Mouse (Mus musculus) kidney, adult 9 months (tissue): ENCODE results near the gene Psmb3.
"Not testable (repeated sequence)": the region's sequence is repeated elsewhere in the genome, so short reads cannot be mapped to it uniquely, and the experiment has no call there.

Source experiments
- DNase-seq: peaks from one replicate; pipeline ENCODE4 v3.0.0; 2022

The Psmb3 gene

DNA sequence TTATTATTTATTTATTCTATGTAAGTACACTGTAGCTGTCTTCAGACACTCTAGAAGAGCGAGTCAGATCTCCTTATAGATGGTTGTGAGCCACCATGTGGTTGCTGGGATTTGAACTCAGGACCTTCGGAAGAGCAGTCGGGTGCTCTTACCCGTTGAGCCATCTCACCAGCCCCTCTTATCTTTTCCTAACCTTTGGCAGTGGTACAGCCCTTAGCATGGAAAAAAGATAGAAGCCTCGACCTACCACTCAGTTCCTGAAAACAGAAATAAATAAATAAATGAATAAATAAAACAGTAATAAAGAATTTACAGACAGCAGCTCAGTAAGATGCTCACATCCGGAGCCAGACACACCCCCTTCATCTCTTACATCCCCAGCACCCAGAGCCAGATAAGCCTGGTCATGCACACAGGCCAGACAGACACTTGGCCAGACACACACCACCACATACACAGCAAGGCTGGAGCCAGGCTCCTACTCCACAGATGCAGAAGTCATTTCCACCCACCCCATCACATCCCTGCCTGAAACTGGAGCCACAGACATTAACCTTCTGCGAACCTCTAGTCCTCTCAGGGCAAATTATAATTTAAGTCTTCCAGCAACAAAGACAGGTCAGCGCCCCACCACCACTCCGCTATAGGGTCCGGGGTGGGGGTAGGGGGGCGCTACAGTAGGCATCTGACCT lies 5.9 kb upstream of the Psmb3 start:
- DNase-seq = no peak

DNA sequence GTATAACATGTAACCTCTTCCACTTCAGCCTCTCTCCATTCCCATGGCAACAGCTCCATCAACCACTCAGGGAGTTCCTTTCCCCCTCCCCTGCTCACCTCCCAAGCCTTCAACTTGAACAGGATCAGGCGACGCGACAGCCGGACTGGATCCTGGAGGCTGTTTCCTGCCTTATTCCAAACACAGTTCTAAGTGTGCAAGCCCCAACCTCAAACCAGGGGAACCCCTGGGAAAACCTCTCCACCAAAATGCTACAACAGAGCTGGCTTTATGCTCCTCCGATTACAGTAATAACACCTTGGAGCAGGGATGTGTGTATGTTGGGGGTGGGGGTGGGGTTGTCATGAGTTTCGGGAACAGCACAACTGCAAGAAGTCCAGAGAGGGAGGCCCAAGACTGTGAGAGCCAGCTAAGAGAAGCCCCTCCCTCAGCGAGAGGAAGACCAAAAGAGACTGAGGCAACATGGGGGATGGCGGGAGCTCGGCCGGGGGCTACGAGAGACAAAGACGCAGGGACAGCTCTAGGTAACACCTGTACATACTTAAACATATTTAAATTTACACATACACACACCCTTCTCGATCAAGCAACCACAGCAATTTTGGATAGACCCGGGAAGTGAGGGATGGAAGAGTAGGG lies 5.2 kb upstream of the Psmb3 start:
- DNase-seq = peak; percentile 28

DNA sequence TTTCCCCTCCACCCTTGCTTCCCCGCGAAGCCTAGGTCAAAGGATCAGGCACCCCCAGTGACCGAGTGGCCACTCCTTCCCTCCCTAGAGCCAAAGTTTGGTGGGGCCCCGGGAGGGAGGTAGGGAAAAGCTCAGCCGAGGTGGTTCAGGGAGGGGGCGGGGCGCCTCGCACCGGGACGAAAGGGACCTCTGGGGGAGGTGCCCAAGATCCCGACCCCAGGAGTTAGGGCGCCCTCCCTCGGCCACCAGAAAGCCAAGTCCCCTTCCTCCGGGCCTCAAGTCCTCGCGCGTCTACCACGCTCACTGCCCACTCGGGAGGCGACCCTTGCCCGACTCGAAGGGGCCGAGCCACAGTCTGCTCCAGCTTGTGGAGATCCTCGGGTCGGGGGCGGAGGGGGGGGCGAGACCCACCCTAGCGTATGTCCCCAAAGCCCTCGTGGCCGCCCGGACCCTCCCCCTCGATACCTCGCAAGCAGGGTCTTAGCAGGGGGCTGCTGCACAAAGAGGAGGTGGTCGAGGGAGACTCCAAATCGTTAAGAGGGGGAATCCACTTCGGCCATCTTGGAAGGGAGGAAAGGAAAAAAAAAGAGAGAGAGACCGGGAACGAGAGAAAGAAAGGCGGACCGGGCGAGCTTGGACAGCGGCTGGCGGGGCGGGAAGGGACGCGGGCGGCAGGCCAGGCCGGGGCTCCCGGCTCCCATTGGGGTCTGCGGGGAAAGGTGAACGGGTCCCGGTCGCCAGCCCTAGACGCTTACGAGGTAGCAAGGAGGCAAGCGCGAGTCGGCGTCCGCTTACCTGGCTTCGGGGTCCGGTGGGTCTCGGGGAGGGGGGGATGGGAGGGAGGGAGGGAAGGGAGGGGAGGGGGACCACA lies 4.2 kb upstream of the Psmb3 start:
- DNase-seq = peak; percentile 74

DNA sequence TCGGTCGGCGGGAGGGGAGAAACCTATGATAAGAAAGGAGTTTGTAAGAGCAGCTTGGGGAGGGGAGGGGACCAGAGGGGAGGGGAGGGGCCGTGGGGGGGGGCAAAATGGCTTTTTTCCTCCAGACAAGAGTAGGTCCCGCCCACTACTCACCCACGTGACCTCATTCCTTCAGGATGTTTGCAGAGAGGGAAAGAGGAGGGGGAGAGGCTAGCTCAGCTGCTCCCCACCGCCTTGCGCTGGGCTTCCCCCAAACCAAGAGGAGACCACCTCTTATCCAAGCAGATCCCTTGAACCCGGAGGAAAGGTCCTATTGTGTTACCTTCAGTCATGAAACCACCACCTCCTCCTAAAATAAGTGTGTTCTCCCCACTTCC lies 3.6 kb upstream of the Psmb3 start:
- DNase-seq = peak; percentile 94

DNA sequence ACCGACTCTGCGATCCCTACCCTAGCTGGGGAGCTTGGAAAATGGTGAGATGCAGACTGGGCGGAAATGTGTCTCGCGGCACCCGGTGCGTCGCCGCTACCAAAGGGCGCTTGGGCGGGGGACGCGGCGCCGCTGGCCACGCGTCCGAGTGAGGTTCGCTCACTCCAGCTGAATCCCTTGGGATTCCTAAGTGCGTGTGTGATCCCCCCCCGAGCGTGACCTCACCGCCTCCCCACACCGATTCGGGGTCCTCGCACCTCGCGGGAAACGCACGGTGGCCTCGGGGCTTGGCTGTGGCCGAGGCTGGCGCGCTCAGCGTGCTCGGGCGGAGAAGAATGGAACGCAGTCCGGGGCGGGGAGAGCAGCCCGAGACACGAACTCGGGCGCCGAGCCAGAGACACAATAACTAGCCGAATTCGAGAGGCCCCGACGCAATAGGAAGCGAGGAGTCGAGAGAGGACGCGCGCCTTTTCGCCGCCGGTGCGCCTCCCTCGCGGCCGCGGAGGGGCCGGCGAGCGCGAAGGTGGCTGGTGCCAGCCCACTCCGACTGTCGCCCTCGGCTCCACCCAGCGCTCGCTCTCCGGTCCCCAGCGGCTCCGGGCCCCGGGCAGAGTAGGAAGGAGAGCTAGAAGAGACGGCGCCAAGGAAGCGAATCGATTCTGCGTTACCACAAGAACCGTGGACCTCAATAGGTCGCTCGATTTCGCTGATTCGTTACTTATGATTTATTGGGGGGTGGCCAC lies 3.0 kb upstream of the Psmb3 start, which contains the start of gene Pcgf2:
Gene Pcgf2 (minus strand): TSS at position 495 of the 743 bp plus-strand sequence.
- DNase-seq = peak; percentile 76

DNA sequence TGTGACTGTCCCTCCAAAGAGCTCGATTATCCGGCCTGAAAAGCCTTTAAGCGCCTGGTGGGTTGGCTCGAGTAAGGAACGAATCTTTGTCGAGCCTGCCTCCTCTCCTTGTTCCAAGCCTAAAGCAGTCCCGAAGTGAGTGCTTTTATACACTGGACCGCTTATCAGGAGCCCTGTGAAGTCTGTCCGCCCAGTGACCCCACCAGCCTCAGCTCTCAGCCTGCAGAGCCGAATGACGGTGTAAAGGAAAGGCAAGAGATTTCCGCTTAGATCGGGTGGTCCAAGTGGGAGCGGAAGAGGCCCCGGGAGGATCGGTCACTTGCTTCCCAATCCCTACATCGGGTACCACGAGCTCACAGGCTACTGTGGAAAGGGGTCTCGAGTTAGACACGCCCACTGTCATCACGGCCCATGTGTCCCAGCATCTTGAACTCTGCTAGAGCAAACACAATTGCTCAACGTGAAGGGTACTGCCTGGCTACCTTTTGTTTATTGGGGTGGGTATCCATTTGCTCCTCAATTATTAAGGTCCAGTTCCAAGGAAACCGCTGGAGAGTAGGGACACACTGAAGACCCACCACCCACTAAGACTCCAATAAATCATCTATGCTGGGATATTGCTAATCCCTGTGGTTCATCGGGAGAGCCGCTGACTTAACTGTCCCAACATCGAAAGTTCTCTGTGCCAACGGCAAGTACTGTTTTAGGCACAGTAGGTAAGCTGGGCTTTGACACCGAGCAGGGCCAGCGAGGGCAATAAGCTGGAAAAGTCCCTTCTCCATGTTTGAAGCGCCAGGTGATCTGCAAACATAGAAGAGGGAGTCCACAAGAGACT lies 2.2 kb upstream of the Psmb3 start:
- peak; percentile 49 for DNase-seq

DNA sequence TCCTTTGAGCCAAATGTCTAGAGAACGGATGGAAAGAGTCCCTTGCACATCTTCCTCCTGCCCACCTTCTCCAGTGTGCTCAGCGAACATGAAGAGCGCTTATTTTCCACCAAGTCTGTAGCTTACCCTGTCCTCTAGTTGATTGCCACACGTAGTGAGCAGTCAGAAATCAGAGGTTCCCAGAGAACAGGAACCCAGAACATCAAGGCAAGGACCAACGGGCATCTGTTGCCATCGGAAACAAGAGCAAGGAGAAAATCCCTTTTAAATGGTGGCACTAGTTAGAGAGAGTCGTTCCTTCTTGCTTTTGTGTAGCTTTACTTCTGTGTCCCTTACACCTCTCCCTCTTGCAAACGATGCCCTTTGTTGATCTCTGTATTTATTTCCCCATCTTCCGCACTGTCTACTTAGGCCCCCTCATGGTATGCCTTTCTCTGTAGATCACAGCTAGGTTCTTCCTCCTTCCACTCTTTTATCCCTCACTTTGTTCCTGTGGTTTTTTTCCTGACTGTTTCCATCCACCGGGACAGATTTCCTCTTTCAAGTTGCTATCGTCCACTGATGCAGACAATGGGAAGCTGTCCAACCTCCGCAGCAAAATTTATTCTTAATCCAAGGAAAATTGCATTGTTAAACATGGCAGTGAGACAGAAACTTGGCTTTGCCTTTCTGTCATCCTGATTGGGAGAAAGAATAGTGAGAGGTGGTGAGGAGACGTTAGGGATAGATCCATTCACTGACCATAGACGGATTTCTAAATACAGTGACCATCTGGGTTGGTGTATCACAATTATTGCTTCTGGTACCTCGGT lies 1.4 kb upstream of the Psmb3 start:
- DNase-seq = peak; percentile 42

DNA sequence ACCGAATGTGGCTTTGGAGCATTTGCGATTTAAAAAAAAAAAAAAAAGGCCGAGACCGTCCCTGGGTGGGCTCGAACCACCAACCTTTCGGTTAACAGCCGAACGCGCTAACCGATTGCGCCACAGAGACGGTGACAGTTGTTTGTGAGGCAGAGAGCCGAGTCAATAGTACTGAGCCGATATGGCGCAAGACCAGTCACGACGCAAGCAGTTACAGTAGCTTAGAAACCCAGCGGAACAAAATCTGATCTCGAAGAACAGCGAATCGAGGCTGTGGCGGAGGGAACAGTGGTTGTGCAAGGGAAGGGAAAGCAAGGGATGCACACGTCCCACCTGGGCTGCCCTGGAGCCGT lies 830 bp upstream of the Psmb3 start:
- peak; percentile 89 for DNase-seq

DNA sequence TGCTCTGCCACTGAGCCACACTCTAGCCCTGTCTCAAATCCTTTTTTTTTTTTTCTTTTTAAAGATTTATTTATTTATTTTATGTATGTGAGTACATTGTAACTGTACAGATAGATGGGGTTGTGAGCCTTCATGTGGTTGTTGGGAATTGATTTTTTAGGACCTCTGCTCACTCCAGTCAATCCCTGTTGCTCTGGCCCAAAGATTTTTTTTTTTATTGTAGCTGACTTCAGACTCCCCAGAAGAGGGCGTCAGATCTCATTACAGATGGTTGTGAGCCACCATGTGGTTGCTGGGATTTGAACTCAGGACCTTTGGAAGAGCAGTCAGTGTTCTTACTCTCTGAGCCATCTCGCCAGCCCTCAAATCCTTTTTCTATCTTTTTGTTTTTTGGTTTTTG lies 6.9 kb downstream of the Psmb3 start:
- not testable (repeated sequence) for DNase-seq

DNA sequence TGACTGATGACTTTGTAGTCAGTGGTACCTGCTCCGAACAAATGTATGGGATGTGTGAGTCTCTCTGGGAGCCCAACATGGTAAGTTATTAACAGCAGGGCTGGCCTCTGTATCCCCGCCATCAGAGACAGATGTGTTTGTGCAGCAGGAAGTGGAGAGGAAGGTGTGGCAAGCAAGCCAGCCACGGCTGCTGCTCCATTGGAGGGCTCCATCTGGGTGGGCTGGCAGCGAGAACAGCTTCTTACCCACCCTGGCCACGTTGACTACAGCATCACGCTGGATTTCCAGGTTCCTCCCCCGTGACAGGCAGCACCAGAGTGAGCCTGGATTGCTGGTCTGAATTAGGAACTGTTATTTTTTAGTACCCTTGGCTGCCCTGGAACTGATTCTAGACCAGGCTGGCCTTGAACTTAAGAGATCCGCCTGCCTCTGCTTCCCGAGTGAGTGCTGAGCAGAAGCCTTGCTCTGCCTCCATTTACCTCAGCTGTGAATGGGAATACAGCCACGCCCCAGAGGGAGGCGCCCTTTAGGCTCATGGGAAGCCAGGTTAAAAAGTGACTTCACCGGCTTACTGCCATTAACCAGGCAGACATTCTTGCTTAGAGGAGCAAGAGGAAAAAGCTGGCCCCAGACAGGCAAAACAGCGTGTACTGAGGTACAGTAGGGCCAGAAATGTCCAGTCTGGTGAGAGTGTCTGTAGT lies 8.2 kb downstream of the Psmb3 start:
- DNase-seq = peak; percentile 42

DNA sequence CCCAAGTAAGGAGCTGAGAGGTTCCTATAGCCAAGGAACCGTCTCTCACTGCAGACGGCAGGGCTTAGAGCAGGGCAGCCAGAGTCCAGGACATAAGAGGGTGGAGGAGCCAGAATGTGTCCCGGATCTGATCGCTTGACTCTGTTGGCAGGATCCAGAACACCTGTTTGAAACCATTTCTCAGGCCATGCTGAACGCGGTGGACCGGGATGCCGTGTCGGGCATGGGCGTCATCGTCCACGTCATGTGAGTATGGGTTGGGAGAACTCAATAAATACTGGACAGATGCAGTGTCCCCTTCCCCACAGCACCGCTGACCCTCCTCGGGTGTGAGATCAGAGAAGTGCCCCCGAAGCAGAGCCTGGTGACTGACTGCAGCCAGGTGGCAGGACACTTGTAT lies 9.1 kb downstream of the Psmb3 start:
- DNase-seq = no peak

DNA sequence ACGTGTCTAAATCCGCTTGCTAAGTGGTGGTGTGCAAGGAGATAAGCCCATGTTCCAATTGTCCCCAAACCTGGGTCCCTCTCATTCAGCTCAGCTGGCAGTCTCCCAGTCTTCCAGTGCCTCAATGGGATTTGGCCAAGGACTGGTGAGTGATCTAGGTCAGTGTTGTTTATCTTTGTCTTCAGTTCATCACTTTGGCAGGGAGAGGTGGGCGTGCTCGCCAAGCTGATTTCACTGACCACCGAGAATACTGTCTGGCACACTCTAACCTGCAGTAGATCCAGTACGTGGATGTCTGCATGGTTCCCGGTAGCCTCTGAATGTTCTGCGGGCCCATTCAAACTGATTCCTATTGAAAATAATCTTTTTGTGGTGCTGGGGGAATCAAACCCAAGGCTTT lies 10.7 kb downstream of the Psmb3 start:
- DNase-seq = no peak

DNA sequence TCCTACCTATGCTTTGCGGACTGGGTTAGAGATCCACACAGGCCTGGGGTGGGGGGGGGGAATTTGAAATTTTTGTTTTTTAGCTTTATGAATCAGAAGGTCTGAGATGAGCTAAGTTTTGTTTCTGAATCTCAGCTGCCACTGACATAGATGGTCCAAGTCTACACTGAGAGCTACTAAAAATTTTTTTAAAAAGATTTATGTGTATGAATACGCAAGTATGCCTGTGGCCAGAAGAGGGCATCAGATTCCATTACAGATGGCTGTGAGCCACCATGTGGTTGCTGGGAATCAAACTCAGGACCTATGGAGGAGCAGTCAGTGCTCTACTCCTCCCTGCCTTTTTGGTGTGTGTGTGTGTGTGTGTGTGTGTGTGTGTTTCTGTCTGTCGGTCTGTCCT lies 11.2 kb downstream of the Psmb3 start:
- no peak for DNase-seq

DNA sequence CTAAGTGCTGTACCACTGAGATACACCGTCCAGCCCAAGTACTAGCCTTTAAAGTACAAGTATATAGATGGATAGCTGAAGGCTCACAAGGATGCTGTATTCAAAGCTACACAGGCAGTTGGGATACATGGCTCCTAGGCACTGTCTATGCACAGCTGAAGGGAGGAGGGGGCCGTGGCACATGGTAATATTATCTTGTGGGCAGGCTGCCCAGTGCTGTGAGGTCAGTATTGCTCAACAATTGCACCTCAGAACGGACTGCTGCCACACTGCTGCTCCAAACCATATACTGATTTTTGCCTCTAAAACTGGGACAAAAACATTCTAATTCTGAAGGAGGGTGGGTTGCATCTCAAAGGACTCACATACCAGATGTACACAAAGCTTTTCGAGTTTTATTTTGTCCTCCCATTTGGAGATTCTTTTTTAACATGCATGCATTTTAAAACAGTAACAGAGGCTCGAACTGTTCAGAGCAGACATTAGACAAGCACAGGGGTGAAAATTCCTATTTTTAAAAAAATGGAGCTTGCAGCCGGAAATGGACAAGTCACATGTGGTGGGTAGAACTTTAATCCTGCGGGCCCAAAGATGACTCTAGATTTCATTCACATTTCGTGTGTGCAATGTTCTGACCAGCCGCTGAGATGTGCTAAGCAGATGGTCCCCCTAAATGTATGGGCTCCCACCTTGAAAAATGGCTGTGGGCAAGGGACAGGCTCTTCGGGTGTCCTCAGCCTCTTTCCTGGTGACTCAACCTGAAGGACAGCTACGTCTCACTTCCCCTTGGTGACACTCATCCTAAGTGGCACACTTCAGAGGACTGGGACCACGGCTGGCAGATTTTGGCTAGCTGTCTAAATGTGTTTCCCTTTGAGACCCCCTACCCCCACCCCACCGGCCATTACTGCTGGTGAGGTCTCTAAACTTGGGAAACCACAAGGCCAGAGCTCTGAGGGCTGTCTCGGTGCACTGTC lies 11.9 kb downstream of the Psmb3 start:
- DNase-seq = no peak

DNA sequence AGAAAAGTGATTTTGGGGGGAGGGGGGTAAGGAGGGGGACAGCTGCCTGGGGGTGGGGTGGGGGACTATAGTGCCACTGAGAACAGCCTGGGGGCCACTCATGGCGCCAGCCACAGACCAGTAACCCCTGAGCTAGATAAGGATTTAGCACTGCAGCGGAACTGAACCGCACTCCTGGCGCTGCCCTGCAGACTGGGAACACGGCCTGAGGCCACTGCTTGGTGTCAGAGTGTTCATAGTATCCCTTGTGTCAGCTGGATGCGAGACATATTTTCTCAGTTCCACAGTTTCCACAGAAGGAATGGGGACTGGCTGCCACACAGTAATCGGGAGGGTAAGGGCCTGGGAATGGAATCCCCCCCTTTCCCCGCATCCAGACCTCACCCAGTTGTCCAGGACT lies 12.8 kb downstream of the Psmb3 start:
- DNase-seq = no peak

DNA sequence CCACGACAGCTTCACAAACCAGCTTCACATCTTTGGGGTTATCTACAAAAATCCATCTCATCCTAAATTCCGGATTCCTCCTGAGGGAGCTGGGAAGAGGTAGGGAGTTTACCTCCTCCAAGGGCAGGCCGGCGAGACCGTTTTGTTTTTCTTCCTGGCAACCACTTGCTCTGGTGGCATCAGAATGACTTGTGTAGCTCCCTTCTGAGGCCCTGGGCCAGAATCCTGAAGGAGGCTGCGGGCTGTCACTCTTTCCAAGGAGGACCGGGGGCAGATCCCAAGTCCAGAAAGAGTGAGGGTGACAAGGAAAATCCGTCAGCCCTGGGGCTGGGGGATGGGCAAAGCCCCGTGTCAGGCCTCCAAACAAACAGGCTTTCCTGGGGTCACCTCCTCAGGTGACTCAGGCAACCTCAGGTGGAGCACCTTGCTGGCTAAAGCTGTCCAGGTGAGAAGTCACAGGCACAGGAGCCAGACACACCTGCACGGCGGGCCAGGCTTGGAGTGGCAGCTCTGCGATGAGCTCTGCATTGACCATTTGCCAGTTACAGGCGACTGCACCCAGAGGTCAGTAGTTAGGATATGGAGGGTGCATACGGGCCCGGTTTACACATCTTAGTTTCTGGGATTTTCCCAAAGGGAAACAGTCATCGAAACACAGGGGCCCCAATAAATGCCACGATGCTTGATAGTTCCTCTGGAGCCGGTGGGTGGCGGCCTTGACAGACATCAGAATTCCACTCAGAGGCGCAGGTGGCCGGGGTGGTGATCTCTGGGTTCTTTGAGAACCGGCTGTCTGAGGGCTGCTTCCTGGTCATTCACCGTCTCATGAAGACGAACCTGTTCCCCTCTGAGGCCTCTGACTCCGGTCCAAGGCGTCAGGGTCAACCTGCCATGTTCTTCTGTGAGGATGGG lies 14.4 kb downstream of the Psmb3 start:
- no peak for DNase-seq

DNA sequence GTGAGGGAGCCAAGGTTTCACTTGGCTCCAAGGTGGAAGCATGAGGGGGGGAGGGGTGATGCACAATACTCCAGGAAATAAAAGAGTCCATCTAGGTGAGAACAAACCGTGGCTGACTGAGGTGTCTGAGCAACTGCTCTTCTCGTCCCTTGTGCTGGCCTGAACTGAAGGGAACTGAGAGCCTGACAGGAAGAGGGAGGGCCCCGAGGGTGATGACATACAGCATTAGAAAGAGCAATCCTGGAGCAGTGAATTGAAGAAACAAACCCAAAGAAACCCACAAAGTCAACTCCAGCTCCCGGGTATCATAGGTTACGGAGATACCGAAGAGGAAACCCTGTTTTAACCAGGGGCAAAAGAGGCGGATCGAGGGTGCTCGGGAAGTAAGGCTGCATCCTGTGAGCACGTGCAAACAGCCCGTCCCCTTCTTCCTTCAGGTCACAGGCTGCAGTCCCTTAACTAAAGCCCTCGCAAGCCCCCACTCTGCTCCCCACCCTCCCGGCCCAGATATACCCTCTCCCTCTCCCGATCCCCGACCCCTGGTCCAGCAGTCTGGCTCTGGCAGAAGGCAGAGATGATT lies 15.2 kb downstream of the Psmb3 start:
- DNase-seq = no peak

DNA sequence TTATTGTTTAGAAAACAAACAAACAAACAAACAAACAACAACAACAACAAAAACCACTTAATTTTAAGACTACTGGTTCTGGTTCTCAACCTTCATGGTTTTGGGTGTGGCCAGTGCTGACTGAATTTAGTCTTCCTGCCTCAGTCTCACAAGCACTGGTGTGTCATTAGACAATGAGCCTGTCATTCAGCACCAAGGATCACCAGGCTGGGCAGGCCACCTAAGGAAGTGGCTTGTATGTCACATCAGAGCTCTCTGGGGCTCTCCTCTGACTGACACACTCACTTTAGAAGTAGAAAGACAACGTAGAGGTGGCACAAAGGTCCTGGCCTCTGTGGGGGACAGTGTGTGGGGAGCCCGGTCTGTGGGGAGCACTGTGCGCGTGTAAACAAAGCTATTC lies 15.8 kb downstream of the Psmb3 start:
- no peak for DNase-seq
